Mouse (Mus musculus) G1E (cell line): Measurements from ENCODE around the gene Ttk.

Experiments
- CTCF ChIP-seq: IDR thresholded peaks from 2 replicates; pipeline ENCODE4 v1.5.1; 2012; ENCODE audit warnings: low read depth, low read length, inconsistent platforms, mixed read lengths
- GATA1 ChIP-seq: IDR thresholded peaks from 2 replicates; pipeline ENCODE4 v1.6.1; 2012; ENCODE audit warnings: borderline replicate concordance, low read length, inconsistent platforms, mixed read lengths
- POLR2AphosphoS5 ChIP-seq: IDR thresholded peaks from 2 replicates; pipeline ENCODE4 v1.6.1; 2012; ENCODE audit warnings: low read depth, low read length, inconsistent platforms; ENCODE audit not compliant: insufficient replicate concordance
- TAL1 ChIP-seq: conservative IDR thresholded peaks from 2 replicates; pipeline ENCODE4 v1.6.1; 2012; ENCODE audit warnings: low read depth, low read length, inconsistent platforms, mixed read lengths

DNA sequence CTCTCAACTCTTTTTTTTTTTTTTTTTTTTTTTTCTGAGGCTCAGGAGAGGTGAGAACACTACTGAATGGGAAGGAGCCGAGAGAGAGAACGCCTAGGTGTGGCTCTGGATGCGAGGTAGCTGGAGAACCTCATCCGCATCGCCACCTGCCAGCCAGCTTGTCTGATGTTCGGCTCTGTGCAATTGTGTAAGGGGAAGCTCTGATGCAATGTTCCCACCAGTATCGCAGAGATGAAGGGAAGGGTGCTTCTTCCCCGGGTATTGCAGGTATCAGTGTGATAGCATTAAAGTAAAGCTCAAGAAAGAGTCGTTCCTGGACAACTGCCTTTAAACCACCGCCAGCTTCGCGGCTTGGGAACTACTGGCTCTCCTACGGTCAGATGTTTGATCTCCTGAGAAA lies 30.1 kb upstream of the Ttk start:
- TF ChIP-seq CTCF (no peak), POLR2AphosphoS5 (no peak), GATA1 (no peak), TAL1 (no peak)
